Mouse (Mus musculus) heart, postnatal 0 days (tissue): Measurements from ENCODE around the gene Tnfsf13b. TPM values are rescaled to one million over a fixed set of nuclear protein-coding genes. Genes with fewer than 3 reads are reported as not detected.
A peak's percentile ranks its signal among the peaks of the same experiment; 100 is the strongest.

Experiments
- ATAC-seq: fragments of 200-750 bp; cut with Nextera tagmentation; 2 replicates; pipeline ENCODE4 v1.8.0; 2017; ENCODE audit warnings: low read depth, moderate number of reproducible peaks, moderate library complexity; ENCODE audit not compliant: insufficient read depth
- DNase-seq: peaks from one replicate; pipeline ENCODE4 v3.0.0-alpha.2; 2016; ENCODE audit warnings: low spot score
- H3K27ac ChIP-seq: fragments of 300-500 bp; sonication (generic); 2 replicates; pipeline ENCODE4 v1.5.1; 2014; ENCODE audit warnings: low read depth, mild to moderate bottlenecking
- H3K27me3 ChIP-seq: fragments of 300-500 bp; sonication (generic); 2 replicates; pipeline ENCODE4 v1.6.1; 2014; ENCODE audit warnings: low read length, mixed read lengths; ENCODE audit not compliant: control insufficient read depth, insufficient read depth
- H3K36me3 ChIP-seq: fragments of 300-500 bp; sonication (generic); replicated peaks from 2 replicates; pipeline ENCODE4 v1.6.1; 2014; ENCODE audit warnings: low read length, mixed read lengths; ENCODE audit not compliant: control insufficient read depth, insufficient read depth
- H3K4me1 ChIP-seq: fragments of 300-500 bp; sonication (generic); 2 replicates; pipeline ENCODE4 v1.6.1; 2014; ENCODE audit warnings: antibody characterized with exemption; ENCODE audit not compliant: control insufficient read depth, insufficient read depth
- H3K4me2 ChIP-seq: fragments of 300-500 bp; sonication (generic); 2 replicates; pipeline ENCODE4 v1.6.1; 2014; ENCODE audit warnings: low read depth, mild to moderate bottlenecking, low read length, moderate library complexity
- H3K4me3 ChIP-seq: fragments of 300-500 bp; sonication (generic); 2 replicates; pipeline ENCODE4 v1.5.1; 2014; ENCODE audit warnings: low read depth, low read length
- H3K9ac ChIP-seq: fragments of 300-500 bp; sonication (generic); replicated peaks from 2 replicates; pipeline ENCODE4 v1.6.1; 2014; ENCODE audit warnings: low read depth, low read length, mixed read lengths
- H3K9me3 ChIP-seq: fragments of 300-500 bp; sonication (generic); replicated peaks from 2 replicates; pipeline ENCODE4 v1.6.1; 2016; ENCODE audit warnings: low read length; ENCODE audit not compliant: control insufficient read depth
- CTCF ChIP-seq: IDR thresholded peaks from 2 replicates; pipeline ENCODE4 v1.5.1; 2016; ENCODE audit warnings: antibody characterized with exemption, control low read depth, low read depth
- EP300 ChIP-seq: IDR thresholded peaks from 2 replicates; pipeline ENCODE4 v1.6.1; 2016; ENCODE audit warnings: antibody characterized with exemption, low read depth
- WGBS: fragments of 180-500 bp; shearing (Covaris S2); extraction: QIAGEN DNeasy Blood & Tissue Kit; methylation state at CpG from one replicate; pipeline ENCODE4 v1.1.7; 2014; 5-methylcytosine and 5-hydroxymethylcytosine counted together
- polyA plus RNA-seq: library from polyadenylated mRNA; unstranded; fragments of >200 nt; fragmentation: Nextera tagmentation; extraction: Ambion mirVana; gene quantifications from 2 replicates; pipeline ENCODE4 v1.2.1, GENCODE M21; 2015
- total RNA-seq: library from RNA; depleted of rRNA; stranded (reverse); fragments of >200 nt; gene quantifications from 2 replicates; pipeline ENCODE4 v1.2.3, GENCODE M21; 2014; ENCODE audit warnings: low replicate concordance; rRNA removed

Tnfsf13b gene
- total RNA-seq (6.2 TPM in 1 of 2 replicates, not detected in the other), polyA plus RNA-seq (0.36 and 0.47 TPM in 2 replicates)

DNA sequence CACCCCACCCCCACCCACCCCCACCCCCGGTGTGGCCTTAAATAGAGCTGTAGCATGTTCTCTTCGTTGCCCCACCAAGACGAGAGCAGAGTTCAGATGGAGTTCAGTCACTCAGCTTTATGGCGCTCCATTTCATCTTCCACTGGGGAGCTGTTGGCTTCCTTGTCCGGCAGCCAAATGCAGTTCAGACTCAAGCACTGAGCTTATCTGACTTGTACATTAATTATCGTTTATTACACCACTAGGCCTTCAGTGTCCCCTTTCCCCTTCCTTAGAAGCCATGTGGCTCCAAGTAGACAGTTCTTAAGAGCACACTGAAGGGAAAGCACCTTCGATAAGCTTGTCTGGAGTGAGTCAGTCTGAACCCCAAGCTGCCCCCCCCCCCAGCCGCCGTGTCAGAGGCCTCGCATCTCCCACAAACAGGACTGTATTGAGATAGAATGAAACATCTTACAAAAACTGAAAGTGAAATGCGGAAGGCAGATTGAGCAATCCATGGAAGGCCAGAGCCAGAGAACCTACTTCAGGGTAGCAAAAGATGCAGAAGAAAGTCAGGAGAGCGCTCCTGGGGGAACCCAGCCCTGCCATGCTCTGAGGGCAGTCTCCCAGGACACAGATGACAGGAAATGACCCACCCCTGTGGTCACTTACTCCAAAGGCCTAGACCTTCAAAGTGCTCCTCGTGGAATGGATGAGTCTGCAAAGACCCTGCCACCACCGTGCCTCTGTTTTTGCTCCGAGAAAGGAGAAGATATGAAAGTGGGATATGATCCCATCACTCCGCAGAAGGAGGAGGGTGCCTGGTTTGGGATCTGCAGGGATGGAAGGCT, at the start of gene Tnfsf13b:
Tnfsf13b (plus strand) TSS at position 312 of the 830 bp plus-strand sequence.
- 59% methylated on average over 16 of the region's 16 CpGs for WGBS
- no peaks in the 10 kb centered on the region for H3K36me3 ChIP-seq
- no peaks in the 10 kb centered on the region for H3K9me3 ChIP-seq
- 0 out of 2 replicates have a peak, but pooled peaks cover 5% of the 10 kb centered on the region for H3K4me1 ChIP-seq
- H3K9ac ChIP-seq, result no peak within 1 kb of the TSS; the same call in 1 of the 2 replicates
- no peak for DNase-seq
- H3K4me3 ChIP-seq, result peak within 1 kb of the TSS; percentile 38
- no peaks in the 10 kb centered on the region; the same call in 1 of the 2 replicates for H3K27me3 ChIP-seq
- no peak within 1 kb of the TSS for H3K27ac ChIP-seq
- no peak for TF ChIP-seq CTCF
- TF ChIP-seq EP300, result no peak
- ATAC-seq, result no peak
- H3K4me2 ChIP-seq, result peak within 1 kb of the TSS; percentile 63

GRCm38 (mm10) chr8:9958338-9958737, 47.9 kb upstream of the Tnfsf13b start:
- no peak overlapping the region for H3K27ac ChIP-seq
- WGBS, result 64% methylated on average over 4 of the region's 4 CpGs
- no peaks in the 10 kb centered on the region for H3K4me1 ChIP-seq
- H3K36me3 ChIP-seq, result no peaks in the 10 kb centered on the region
- no peak for TF ChIP-seq EP300
- TF ChIP-seq CTCF, result no peak
- no peak overlapping the region for H3K4me3 ChIP-seq
- DNase-seq (no peak), ATAC-seq (no peak)
- no peak overlapping the region for H3K9ac ChIP-seq
- H3K9me3 ChIP-seq, result no peaks in the 10 kb centered on the region
- H3K4me2 ChIP-seq, result no peak overlapping the region
- H3K27me3 ChIP-seq, result no peaks in the 10 kb centered on the region

GRCm38 (mm10) chr8:9959919-9960318, 46.3 kb upstream of the Tnfsf13b start:
- no peaks in the 10 kb centered on the region for H3K36me3 ChIP-seq
- H3K4me3 ChIP-seq, result no peak overlapping the region
- no peak overlapping the region for H3K27ac ChIP-seq
- ATAC-seq (no peak), DNase-seq (no peak)
- TF ChIP-seq CTCF (no peak), EP300 (no peak)
- H3K27me3 ChIP-seq, result no peaks in the 10 kb centered on the region
- no peaks in the 10 kb centered on the region for H3K4me1 ChIP-seq
- WGBS, result 87% methylated on average over 2 of the region's 2 CpGs
- H3K9ac ChIP-seq, result no peak overlapping the region
- no peak overlapping the region for H3K4me2 ChIP-seq
- H3K9me3 ChIP-seq, result no peaks in the 10 kb centered on the region

- Histone ChIP-seq H3K4me2 (no peak overlapping the region), H3K9ac (no peak overlapping the region), H3K27ac (no peak overlapping the region), H3K36me3 (peaks cover 31% of the 10 kb centered on the region), H3K4me3 (no peak overlapping the region), H3K9me3 (no peaks in the 10 kb centered on the region), H3K4me1 (peaks cover 4% of the 10 kb centered on the region), H3K27me3 (no peaks in the 10 kb centered on the region)
- DNase-seq (no peak), ATAC-seq (no peak)
- no peak for TF ChIP-seq CTCF
- no peak for TF ChIP-seq EP300
- 89% methylated on average over 9 of the region's 9 CpGs for WGBS
Observed at GRCm38 (mm10) chr8:9971866-9972265, 34.4 kb upstream of the Tnfsf13b start.

DNA sequence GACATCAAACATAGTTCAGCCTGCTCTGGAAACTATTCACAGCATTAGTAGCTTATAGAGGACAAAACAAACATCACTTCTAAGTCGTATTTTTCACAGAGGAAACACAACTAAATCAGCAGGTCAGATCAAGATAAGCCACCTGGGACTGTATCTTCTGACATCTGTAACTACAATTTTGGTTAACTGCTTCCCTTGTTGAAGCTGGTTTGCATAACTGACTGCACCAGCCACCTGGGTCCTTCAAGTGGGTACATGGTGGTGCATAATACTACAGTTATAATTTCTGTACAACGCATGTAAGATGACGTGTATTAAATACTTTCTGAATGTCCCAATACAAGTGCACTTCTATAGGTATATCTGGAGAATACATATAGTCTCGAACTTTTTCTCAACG, 31.0 kb upstream of the Tnfsf13b start:
- H3K27ac ChIP-seq, result no peak overlapping the region
- peak overlapping the region; percentile 72 for H3K4me3 ChIP-seq

More for the DNA sequence above, 31.0 kb upstream of the Tnfsf13b start:
- no peak for ATAC-seq
- H3K4me1 ChIP-seq, result peaks cover 23% of the 10 kb centered on the region
- no peak for DNase-seq
- H3K9ac ChIP-seq, result no peak overlapping the region
- no peaks in the 10 kb centered on the region for H3K27me3 ChIP-seq
- H3K4me2 ChIP-seq, result peak overlapping the region; percentile 77; the same call in 1 of the 2 replicates
- 31% methylated on average over 5 of the region's 5 CpGs for WGBS
- no peaks in the 10 kb centered on the region for H3K9me3 ChIP-seq
- TF ChIP-seq CTCF, result no peak
- no peak for TF ChIP-seq EP300
- peaks cover 26% of the 10 kb centered on the region for H3K36me3 ChIP-seq
